Mouse (Mus musculus): ENCODE results near the gene Col15a1.

GRCm38 (mm10) chr4:47347022-47347421 lies 139.1 kb downstream of the Col15a1 start:
- no peak for TF ChIP-seq ZNF384 (IDR thresholded peaks at IDR 0.05; ENCODE audit: low read depth, low read length)
- TF ChIP-seq MAFK (IDR thresholded peaks at IDR 0.05; ENCODE audit: insufficient read depth, low read depth, low read length) = no peak
- no peak for TF ChIP-seq HCFC1 (IDR thresholded peaks at IDR 0.05; ENCODE audit: borderline replicate concordance, insufficient read depth, low read length)
- no peak for TF ChIP-seq ZC3H11A (IDR thresholded peaks at IDR 0.05; ENCODE audit: borderline replicate concordance, low read depth, low read length)

Data from ES-E14 (cell line).